8 mouse cellular contexts compared by ENCODE assay signal in the genomic region with DNA sequence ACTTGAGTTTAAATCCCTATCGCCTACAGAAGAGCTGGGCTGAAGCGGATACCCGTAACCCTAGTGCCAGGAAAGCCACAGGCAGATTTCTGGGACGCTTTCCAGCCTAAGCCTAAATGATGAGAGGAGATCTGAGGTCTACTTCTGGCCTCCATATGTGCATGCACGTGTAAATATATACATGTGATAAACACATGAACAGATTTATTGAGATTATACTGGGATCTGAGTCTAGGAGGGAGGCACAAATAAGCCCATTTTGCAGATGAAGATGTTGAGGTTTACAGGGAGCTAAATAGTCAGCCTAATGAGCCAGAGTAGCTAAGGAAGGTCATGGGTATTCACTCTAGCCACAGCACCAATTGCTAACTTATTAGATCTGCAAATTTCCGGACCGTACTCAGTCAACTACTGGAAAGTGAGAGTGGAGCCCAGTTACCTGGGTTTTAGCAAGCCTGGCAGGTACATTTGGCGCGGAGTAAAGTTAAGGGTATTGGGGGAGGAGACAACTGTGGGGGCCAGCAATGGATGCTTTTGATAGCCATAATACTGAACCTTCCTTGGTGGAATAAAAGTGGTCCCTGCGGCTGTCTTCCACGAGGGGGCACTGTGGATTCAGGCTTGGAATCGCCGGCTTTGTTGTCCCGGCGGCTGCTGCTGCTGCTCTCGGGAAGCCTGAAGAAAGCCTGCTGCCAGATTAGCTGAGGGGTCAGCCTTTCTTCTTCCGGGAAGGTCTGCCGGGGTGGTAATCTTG. TPM values are rescaled to one million over a fixed set of nuclear protein-coding genes. Genes with fewer than 3 reads are reported as not detected.
DNase-seq lines count a peak whose midpoint lies in the region; ATAC-seq and TF ChIP-seq lines count a peak whose summit lies in the region.

No protein-coding gene starts in this region.

- peak; percentile 74 for ATAC-seq in forebrain, embryonic 11.5 days (replicated peaks; ENCODE audit: low FRiP score)
- peak; percentile 68 for ATAC-seq in heart, embryonic 15.5 days (replicated peaks; ENCODE audit: insufficient number of reproducible peaks, insufficient read depth, low FRiP score, low read depth)
- ATAC-seq in stomach, embryonic 14.5 days (ENCODE audit: insufficient number of reproducible peaks, insufficient read depth, low FRiP score, low read depth), result peak; percentile 64

- H3K4me3 ChIP-seq in forebrain, embryonic 11.5 days (ENCODE audit: low read depth, low read length), result no peak overlapping the region
- peak overlapping the region; percentile 27 for H3K4me3 ChIP-seq in heart, embryonic 15.5 days
- H3K4me3 ChIP-seq in liver, adult 2 months (ENCODE audit: insufficient read depth, low read depth, low read length), result no peak overlapping the region
- no peak overlapping the region for H3K4me3 ChIP-seq in stomach, embryonic 14.5 days (ENCODE audit: low read depth, low read length)

- TF ChIP-seq POLR2A in liver, adult 2 months (IDR thresholded peaks at IDR 0.05; ENCODE audit: extremely low read depth, insufficient read depth, low read length), result no peak

- no peaks in the 10 kb centered on the region for H3K9me3 ChIP-seq in forebrain, embryonic 11.5 days (ENCODE audit: control insufficient read depth, low read length)
- H3K9me3 ChIP-seq in heart, embryonic 15.5 days (replicated peaks), result no peaks in the 10 kb centered on the region
- H3K9me3 ChIP-seq in stomach, embryonic 14.5 days (ENCODE audit: control insufficient read depth, low read depth, low read length), result no peaks in the 10 kb centered on the region

- peak; percentile 86 for TF ChIP-seq CTCF in liver, adult 2 months (IDR thresholded peaks at IDR 0.05; ENCODE audit: low read depth, low read length)

- WGBS in forebrain, embryonic 11.5 days, result 21% methylated on average over 18 of the region's 18 CpGs
- WGBS in heart, embryonic 15.5 days, result 19% methylated on average over 18 of the region's 18 CpGs
- 28% methylated on average over 18 of the region's 18 CpGs for WGBS in liver, adult 2 months
- 15% methylated on average over 18 of the region's 18 CpGs for WGBS in stomach, embryonic 14.5 days

- no peaks in the 10 kb centered on the region for H3K79me2 ChIP-seq in liver, adult 2 months (ENCODE audit: control insufficient read depth, insufficient read depth, low read length)

- H3K27ac ChIP-seq in forebrain, embryonic 11.5 days (ENCODE audit: low read depth, low read length), result peak overlapping the region; percentile 79
- peak overlapping the region; percentile 8; the same call in 1 of the 2 replicates for H3K27ac ChIP-seq in heart, embryonic 15.5 days
- H3K27ac ChIP-seq in liver, adult 2 months (replicated peaks; ENCODE audit: insufficient read depth, low read depth, low read length), result no peak overlapping the region
- H3K27ac ChIP-seq in stomach, embryonic 14.5 days (ENCODE audit: low read length), result peak overlapping the region; percentile 18

- DNase-seq in CD4-positive, CD25-positive, alpha-beta regulatory T cell, adult 2 months (ENCODE audit: low read depth, low spot score), result peak; percentile 63
- DNase-seq in c-Kit-positive CD71-negative TER-119-negative erythroid progenitor cells, embryonic 14.5 days (ENCODE audit: low read depth), result peak; percentile 64
- DNase-seq in forebrain, embryonic 11.5 days (ENCODE audit: low spot score), result peak; percentile 96
- DNase-seq in kidney, postnatal 10 days, result peak; percentile 91
- DNase-seq in liver, adult 2 months (ENCODE audit: extremely low read depth, low read depth, low spot score), result peak; percentile 18
- DNase-seq in naive thymus-derived CD4-positive, alpha-beta T cell, adult 2 months (ENCODE audit: low read depth), result peak; percentile 51

- H3K4me1 ChIP-seq in forebrain, embryonic 11.5 days (replicated peaks; ENCODE audit: control insufficient read depth, insufficient read depth, low read length), result peaks cover 8% of the 10 kb centered on the region; the same call in 1 of the 2 replicates
- peaks cover 10% of the 10 kb centered on the region for H3K4me1 ChIP-seq in heart, embryonic 15.5 days (replicated peaks)
- H3K4me1 ChIP-seq in liver, adult 2 months (ENCODE audit: control insufficient read depth, insufficient read depth, low read length), result no peaks in the 10 kb centered on the region
- H3K4me1 ChIP-seq in stomach, embryonic 14.5 days (ENCODE audit: control insufficient read depth, insufficient read depth, low read length), result peaks cover 6% of the 10 kb centered on the region; the same call in 1 of the 2 replicates

- H3K36me3 ChIP-seq in forebrain, embryonic 11.5 days (ENCODE audit: control insufficient read depth, insufficient read depth, low read length), result peaks cover 16% of the 10 kb centered on the region; the same call in 1 of the 2 replicates
- peaks cover 36% of the 10 kb centered on the region for H3K36me3 ChIP-seq in heart, embryonic 15.5 days
- H3K36me3 ChIP-seq in liver, adult 2 months (ENCODE audit: control insufficient read depth, insufficient read depth, low read length), result peaks cover 33% of the 10 kb centered on the region
- peaks cover 41% of the 10 kb centered on the region for H3K36me3 ChIP-seq in stomach, embryonic 14.5 days (ENCODE audit: control insufficient read depth, insufficient read depth, low read length)

- H3K4me2 ChIP-seq in forebrain, embryonic 11.5 days (ENCODE audit: low read depth, low read length, severe bottlenecking), result peak overlapping the region; percentile 19; the same call in 1 of the 2 replicates
- H3K4me2 ChIP-seq in heart, embryonic 15.5 days, result peak overlapping the region; percentile 53
- H3K4me2 ChIP-seq in stomach, embryonic 14.5 days (replicated peaks; ENCODE audit: low read depth, low read length), result peak overlapping the region; percentile 22; the same call in 1 of the 2 replicates

- peak overlapping the region; percentile 54 for H3K9ac ChIP-seq in forebrain, embryonic 11.5 days (ENCODE audit: low read length)
- H3K9ac ChIP-seq in heart, embryonic 15.5 days, result peak overlapping the region; percentile 14; the same call in 1 of the 2 replicates
- H3K9ac ChIP-seq in liver, adult 2 months (ENCODE audit: low read depth, low read length), result no peak overlapping the region
- H3K9ac ChIP-seq in stomach, embryonic 14.5 days (replicated peaks; ENCODE audit: low read depth, low read length), result no peak overlapping the region

- H3K27me3 ChIP-seq in forebrain, embryonic 11.5 days (ENCODE audit: control insufficient read depth, insufficient read depth, low read length), result no peaks in the 10 kb centered on the region
- H3K27me3 ChIP-seq in heart, embryonic 15.5 days, result no peaks in the 10 kb centered on the region
- no peaks in the 10 kb centered on the region for H3K27me3 ChIP-seq in liver, adult 2 months (ENCODE audit: control insufficient read depth, insufficient read depth, low read length)
- no peaks in the 10 kb centered on the region for H3K27me3 ChIP-seq in stomach, embryonic 14.5 days (ENCODE audit: control insufficient read depth, insufficient read depth, low read length)

RNA-seq across cellular contexts. Expression of a gene that starts 13.3 kb away (rescaled TPM):
- 939 and 1,035 TPM in 2 replicates for polyA plus RNA-seq in forebrain, embryonic 11.5 days (2014; fragmentation: Nextera tagmentation; extraction: Ambion mirVana)
- 442 and 576 TPM in 2 replicates for polyA plus RNA-seq in heart, embryonic 15.5 days (2015; fragmentation: Nextera tagmentation; extraction: Ambion mirVana)
- 876 and 959 TPM in 2 replicates for total RNA-seq in liver, adult 2 months (2014; rRNA removed)
- 184 and 206 TPM in 2 replicates for polyA plus RNA-seq in liver, adult 2 months (2012; rRNA removed)
- 1,400 and 1,408 TPM in 2 replicates for polyA plus RNA-seq in stomach, embryonic 14.5 days (2014; fragmentation: Nextera tagmentation; extraction: Ambion mirVana)

RNA-seq across cellular contexts. Expression of a gene that starts 13.4 kb away (rescaled TPM):
- polyA plus RNA-seq in forebrain, embryonic 11.5 days (2014; fragmentation: Nextera tagmentation; extraction: Ambion mirVana), result 20.1 and 21.1 TPM in 2 replicates
- polyA plus RNA-seq in heart, embryonic 15.5 days (2015; fragmentation: Nextera tagmentation; extraction: Ambion mirVana), result 11.9 and 13.5 TPM in 2 replicates
- total RNA-seq in liver, adult 2 months (2014; rRNA removed), result 10.1 and 11.7 TPM in 2 replicates
- 4.0 and 5.1 TPM in 2 replicates for polyA plus RNA-seq in liver, adult 2 months (2012; rRNA removed)
- 21.9 and 23.5 TPM in 2 replicates for polyA plus RNA-seq in stomach, embryonic 14.5 days (2014; fragmentation: Nextera tagmentation; extraction: Ambion mirVana)

Comparison
In these comparisons a context has a peak if more than half of its experiments do, and no peak if none do; other contexts are left out.
1. DNase-seq: peak in every context shown above with its lines; median percentile 96 in forebrain, embryonic 11.5 days; 91 in kidney, postnatal 10 days; 64 in c-Kit-positive CD71-negative TER-119-negative erythroid progenitor cells, embryonic 14.5 days; 63 in CD4-positive, CD25-positive, alpha-beta regulatory T cell, adult 2 months; 51 in naive thymus-derived CD4-positive, alpha-beta T cell, adult 2 months; 18 in liver, adult 2 months.
2. H3K9ac ChIP-seq: peak in forebrain, embryonic 11.5 days (single experiment) and heart, embryonic 15.5 days (single experiment); none in liver, adult 2 months (single experiment) and stomach, embryonic 14.5 days (single experiment).
3. Peak in every context shown above with its lines, with median percentiles within 50 percentile points of each other: ATAC-seq and H3K4me2 ChIP-seq.